Mouse (Mus musculus): ENCODE results near the gene Nop9. TPM values are rescaled to one million over a fixed set of nuclear protein-coding genes. Genes with fewer than 3 reads are reported as not detected.

Gene Nop9
- total RNA-seq, 1 experiment: 30.0 TPM

GRCm38 (mm10) chr14:55777176-55777575 is 31.7 kb downstream of the Nop9 start:
- no peaks in the 10 kb centered on the region for H3K36me3 ChIP-seq (ENCODE audit: control insufficient read depth, insufficient read depth, low read length, poor library complexity, severe bottlenecking)
- no peaks in the 10 kb centered on the region for H3K9me3 ChIP-seq (ENCODE audit: control insufficient read depth, insufficient read depth, low read depth, low read length)
- DNase-seq (ENCODE audit: low read depth, low spot score): no peak
- peaks cover 0 to 7% of the 10 kb centered on the region in 2 experiments; a peak in 1 of 4 replicates for H3K4me1 ChIP-seq (ENCODE audit: control insufficient read depth in 2 of 2, insufficient read depth in 2 of 2, low read length in 2 of 2, poor library complexity in 1 of 2)
- in situ Hi-C loops (cut with MboI; ENCODE audit: low sequenced_read_pairs in 2 of 2, unreplicated experiment in 2 of 2): no loop called here
- no peak overlapping the region for H3K9ac ChIP-seq (ENCODE audit: insufficient read depth, low read depth, low read length, poor library complexity, severe bottlenecking)
- TF ChIP-seq MAFK (IDR thresholded peaks at IDR 0.05; ENCODE audit: insufficient read depth, low read depth, low read length) (no peak), HCFC1 (IDR thresholded peaks at IDR 0.05; ENCODE audit: borderline replicate concordance, insufficient read depth, low read length) (no peak), CHD2 (IDR thresholded peaks at IDR 0.05; ENCODE audit: low read depth, low read length) (no peak), ZC3H11A (IDR thresholded peaks at IDR 0.05; ENCODE audit: borderline replicate concordance, low read depth, low read length) (no peak), ZNF384 (IDR thresholded peaks at IDR 0.05; ENCODE audit: low read depth, low read length) (no peak)
- no peak overlapping the region for H3K27ac ChIP-seq (ENCODE audit: insufficient read depth, low read depth, low read length, poor library complexity, severe bottlenecking)
- H3K4me3 ChIP-seq (ENCODE audit: insufficient read depth in 1 of 2, low read depth in 1 of 2, low read length in 2 of 2, poor library complexity in 1 of 2, severe bottlenecking in 1 of 2): no peak overlapping the region

GRCm38 (mm10) chr14:55777806-55778205 is 32.3 kb downstream of the Nop9 start:
- in situ Hi-C loops (cut with MboI; ENCODE audit: low sequenced_read_pairs in 2 of 2, unreplicated experiment in 2 of 2): no loop called here
- no peak overlapping the region for H3K9ac ChIP-seq (ENCODE audit: insufficient read depth, low read depth, low read length, poor library complexity, severe bottlenecking)
- no peak overlapping the region for H3K4me3 ChIP-seq (ENCODE audit: insufficient read depth in 1 of 2, low read depth in 1 of 2, low read length in 2 of 2, poor library complexity in 1 of 2, severe bottlenecking in 1 of 2)
- peaks cover 0 to 7% of the 10 kb centered on the region in 2 experiments; a peak in 1 of 4 replicates for H3K4me1 ChIP-seq (ENCODE audit: control insufficient read depth in 2 of 2, insufficient read depth in 2 of 2, low read length in 2 of 2, poor library complexity in 1 of 2)
- DNase-seq (ENCODE audit: low read depth, low spot score): no peak
- H3K27ac ChIP-seq (ENCODE audit: insufficient read depth, low read depth, low read length, poor library complexity, severe bottlenecking): no peak overlapping the region
- no peaks in the 10 kb centered on the region for H3K36me3 ChIP-seq (ENCODE audit: control insufficient read depth, insufficient read depth, low read length, poor library complexity, severe bottlenecking)
- TF ChIP-seq MAFK (IDR thresholded peaks at IDR 0.05; ENCODE audit: insufficient read depth, low read depth, low read length) (no peak), HCFC1 (IDR thresholded peaks at IDR 0.05; ENCODE audit: borderline replicate concordance, insufficient read depth, low read length) (no peak), ZC3H11A (IDR thresholded peaks at IDR 0.05; ENCODE audit: borderline replicate concordance, low read depth, low read length) (no peak), CHD2 (IDR thresholded peaks at IDR 0.05; ENCODE audit: low read depth, low read length) (no peak), ZNF384 (IDR thresholded peaks at IDR 0.05; ENCODE audit: low read depth, low read length) (no peak)
- no peaks in the 10 kb centered on the region for H3K9me3 ChIP-seq (ENCODE audit: control insufficient read depth, insufficient read depth, low read depth, low read length)

- no peaks in the 10 kb centered on the region for H3K9me3 ChIP-seq (ENCODE audit: control insufficient read depth, insufficient read depth, low read depth, low read length)
Measured at GRCm38 (mm10) chr14:55778686-55779085, 33.2 kb downstream of the Nop9 start.

GRCm38 (mm10) chr14:55779656-55780055 is 34.2 kb downstream of the Nop9 start:
- Histone ChIP-seq H3K9me3 (ENCODE audit: control insufficient read depth, insufficient read depth, low read depth, low read length) (no peaks in the 10 kb centered on the region), H3K27ac (ENCODE audit: insufficient read depth, low read depth, low read length, poor library complexity, severe bottlenecking) (no peak overlapping the region), H3K4me3 (ENCODE audit: insufficient read depth in 1 of 2, low read depth in 1 of 2, low read length in 2 of 2, poor library complexity in 1 of 2, severe bottlenecking in 1 of 2) (no peak overlapping the region), H3K9ac (ENCODE audit: insufficient read depth, low read depth, low read length, poor library complexity, severe bottlenecking) (no peak overlapping the region), H3K4me1 (ENCODE audit: control insufficient read depth in 2 of 2, insufficient read depth in 2 of 2, low read length in 2 of 2, poor library complexity in 1 of 2) (peaks cover 0 to 7% of the 10 kb centered on the region in 2 experiments; a peak in 1 of 4 replicates), H3K36me3 (ENCODE audit: control insufficient read depth, insufficient read depth, low read length, poor library complexity, severe bottlenecking) (no peaks in the 10 kb centered on the region)
- no peak for TF ChIP-seq CHD2 (IDR thresholded peaks at IDR 0.05; ENCODE audit: low read depth, low read length)
- in situ Hi-C loops (cut with MboI; ENCODE audit: low sequenced_read_pairs in 2 of 2, unreplicated experiment in 2 of 2): no loop called here
- no peak for DNase-seq (ENCODE audit: low read depth, low spot score)

More at GRCm38 (mm10) chr14:55778686-55779085, 33.2 kb downstream of the Nop9 start:
- peaks cover 0 to 7% of the 10 kb centered on the region in 2 experiments; a peak in 1 of 4 replicates for H3K4me1 ChIP-seq (ENCODE audit: control insufficient read depth in 2 of 2, insufficient read depth in 2 of 2, low read length in 2 of 2, poor library complexity in 1 of 2)
- H3K9ac ChIP-seq (ENCODE audit: insufficient read depth, low read depth, low read length, poor library complexity, severe bottlenecking): no peak overlapping the region
- H3K36me3 ChIP-seq (ENCODE audit: control insufficient read depth, insufficient read depth, low read length, poor library complexity, severe bottlenecking): no peaks in the 10 kb centered on the region
- TF ChIP-seq HCFC1 (IDR thresholded peaks at IDR 0.05; ENCODE audit: borderline replicate concordance, insufficient read depth, low read length): no peak
- no peak for TF ChIP-seq ZNF384 (IDR thresholded peaks at IDR 0.05; ENCODE audit: low read depth, low read length)
- TF ChIP-seq ZC3H11A (IDR thresholded peaks at IDR 0.05; ENCODE audit: borderline replicate concordance, low read depth, low read length): no peak
- no peak for TF ChIP-seq CHD2 (IDR thresholded peaks at IDR 0.05; ENCODE audit: low read depth, low read length)
- no peak overlapping the region for H3K4me3 ChIP-seq (ENCODE audit: insufficient read depth in 1 of 2, low read depth in 1 of 2, low read length in 2 of 2, poor library complexity in 1 of 2, severe bottlenecking in 1 of 2)
- no peak overlapping the region for H3K27ac ChIP-seq (ENCODE audit: insufficient read depth, low read depth, low read length, poor library complexity, severe bottlenecking)
- DNase-seq (ENCODE audit: low read depth, low spot score): no peak
- in situ Hi-C loops (cut with MboI; ENCODE audit: low sequenced_read_pairs in 2 of 2, unreplicated experiment in 2 of 2): no loop called here

GRCm38 (mm10) chr14:55780736-55781135 is 35.2 kb downstream of the Nop9 start:
- no peak overlapping the region for H3K27ac ChIP-seq (ENCODE audit: insufficient read depth, low read depth, low read length, poor library complexity, severe bottlenecking)
- no peak overlapping the region for H3K9ac ChIP-seq (ENCODE audit: insufficient read depth, low read depth, low read length, poor library complexity, severe bottlenecking)
- H3K9me3 ChIP-seq (ENCODE audit: control insufficient read depth, insufficient read depth, low read depth, low read length): no peaks in the 10 kb centered on the region
- H3K4me1 ChIP-seq (ENCODE audit: control insufficient read depth in 2 of 2, insufficient read depth in 2 of 2, low read length in 2 of 2, poor library complexity in 1 of 2): peaks cover 0 to 7% of the 10 kb centered on the region in 2 experiments; a peak in 1 of 4 replicates
- TF ChIP-seq CHD2 (IDR thresholded peaks at IDR 0.05; ENCODE audit: low read depth, low read length): no peak
- no peak for TF ChIP-seq MAFK (IDR thresholded peaks at IDR 0.05; ENCODE audit: insufficient read depth, low read depth, low read length)
- no peak for TF ChIP-seq ZNF384 (IDR thresholded peaks at IDR 0.05; ENCODE audit: low read depth, low read length)
- DNase-seq (ENCODE audit: low read depth, low spot score): no peak
- no peak overlapping the region for H3K4me3 ChIP-seq (ENCODE audit: insufficient read depth in 1 of 2, low read depth in 1 of 2, low read length in 2 of 2, poor library complexity in 1 of 2, severe bottlenecking in 1 of 2)
- in situ Hi-C loops (cut with MboI; ENCODE audit: low sequenced_read_pairs in 2 of 2, unreplicated experiment in 2 of 2): no loop called here
- H3K36me3 ChIP-seq (ENCODE audit: control insufficient read depth, insufficient read depth, low read length, poor library complexity, severe bottlenecking): no peaks in the 10 kb centered on the region
